Mouse (Mus musculus) C2C12 (cell line): ENCODE measurements around the gene Fam71e1.

Experiments used
- CTCF ChIP-seq: IDR thresholded peaks from one replicate; pipeline ENCODE4 v1.5.1; 2011; ENCODE audit not compliant: control insufficient read depth, insufficient read depth, insufficient read length
- MAX ChIP-seq: IDR thresholded peaks from one replicate; pipeline ENCODE4 v1.6.1; 2011; ENCODE audit warnings: mild to moderate bottlenecking, control low read depth
- MYOD1 ChIP-seq: IDR thresholded peaks from one replicate; pipeline ENCODE4 v1.6.1; 2011; ENCODE audit warnings: low read depth; ENCODE audit not compliant: control insufficient read depth, insufficient read length
- MYOG ChIP-seq: IDR thresholded peaks from one replicate; pipeline ENCODE4 v1.6.1; 2011; ENCODE audit not compliant: control insufficient read depth, insufficient read length; ENCODE audit errors: extremely low read depth

- TF ChIP-seq CTCF: no peak
- no peak for TF ChIP-seq MAX
- no peak for TF ChIP-seq MYOG
- TF ChIP-seq MYOD1: no peak
Measured at GRCm38 (mm10) chr7:44456302-44456701, 40.1 kb upstream of the Fam71e1 start.
